Mouse (Mus musculus): ENCODE measurements around the gene Nckap1l. TPM values are rescaled to one million over a fixed set of nuclear protein-coding genes. Genes with fewer than 3 reads are reported as not detected.
A peak's percentile ranks its signal among the peaks of the same experiment; 100 is the strongest.

Gene Nckap1l
- polyA plus RNA-seq, 1 experiment from 2014 or later: 1.7 TPM

- Histone ChIP-seq H3K36me3 (ENCODE audit: control insufficient read depth, insufficient read depth) (no peaks in the 10 kb centered on the region), H3K9ac (ENCODE audit: low read depth, low read length) (peak within 1 kb of the TSS; percentile 34), H3K4me1 (replicated peaks; ENCODE audit: control insufficient read depth, insufficient read depth, low read length) (no peaks in the 10 kb centered on the region), H3K4me3 (ENCODE audit: low read depth, low read length) (peak within 1 kb of the TSS; percentile 48), H3K27ac (ENCODE audit: low read depth, low read length) (no peak within 1 kb of the TSS), H3K4me2 (replicated peaks; ENCODE audit: low read depth) (peak within 1 kb of the TSS; percentile 78), H3K9me3 (ENCODE audit: control insufficient read depth) (no peaks in the 10 kb centered on the region), H3K27me3 (replicated peaks; ENCODE audit: control insufficient read depth, insufficient read depth, low read length) (peaks cover 25% of the 10 kb centered on the region)
- WGBS: under 1% methylated on average over 32 of the region's 36 CpGs
- ATAC-seq: no peak
- TF ChIP-seq CTCF (IDR thresholded peaks at IDR 0.05; ENCODE audit: low read depth): no peak
Measured at GRCm38 (mm10) chr15:103537822-103538213, 84.2 kb downstream of the Nckap1l start, which contains the start of gene Ppp1r1a. Gene Ppp1r1a (minus strand): TSS chr15:103538003.

- Histone ChIP-seq H3K36me3 (ENCODE audit: control insufficient read depth, insufficient read depth) (no peaks in the 10 kb centered on the region), H3K9me3 (ENCODE audit: control insufficient read depth) (no peaks in the 10 kb centered on the region), H3K27ac (ENCODE audit: low read depth, low read length) (no peak overlapping the region), H3K4me1 (replicated peaks; ENCODE audit: control insufficient read depth, insufficient read depth, low read length) (no peaks in the 10 kb centered on the region), H3K9ac (ENCODE audit: low read depth, low read length) (no peak overlapping the region), H3K27me3 (replicated peaks; ENCODE audit: control insufficient read depth, insufficient read depth, low read length) (peaks cover 25% of the 10 kb centered on the region), H3K4me3 (ENCODE audit: low read depth, low read length) (no peak overlapping the region), H3K4me2 (replicated peaks; ENCODE audit: low read depth) (no peak overlapping the region)
- TF ChIP-seq CTCF (IDR thresholded peaks at IDR 0.05; ENCODE audit: low read depth): no peak
- 46% methylated on average over 2 of the region's 2 CpGs for WGBS
- no peak for ATAC-seq
Measured at GRCm38 (mm10) chr15:103539259-103539658, 85.7 kb downstream of the Nckap1l start.

GRCm38 (mm10) chr15:103540646-103541045, 87.1 kb downstream of the Nckap1l start:
- no peaks in the 10 kb centered on the region for H3K36me3 ChIP-seq (ENCODE audit: control insufficient read depth, insufficient read depth)
- no peaks in the 10 kb centered on the region for H3K9me3 ChIP-seq (ENCODE audit: control insufficient read depth)
- H3K9ac ChIP-seq (ENCODE audit: low read depth, low read length): no peak overlapping the region
- H3K4me2 ChIP-seq (replicated peaks; ENCODE audit: low read depth): no peak overlapping the region
- H3K4me3 ChIP-seq (ENCODE audit: low read depth, low read length): no peak overlapping the region
- H3K27me3 ChIP-seq (replicated peaks; ENCODE audit: control insufficient read depth, insufficient read depth, low read length): peaks cover 25% of the 10 kb centered on the region
- 60% methylated on average over 1 of the region's 1 CpGs for WGBS
- no peaks in the 10 kb centered on the region for H3K4me1 ChIP-seq (replicated peaks; ENCODE audit: control insufficient read depth, insufficient read depth, low read length)
- H3K27ac ChIP-seq (ENCODE audit: low read depth, low read length): no peak overlapping the region
- no peak for TF ChIP-seq CTCF (IDR thresholded peaks at IDR 0.05; ENCODE audit: low read depth)
- no peak for ATAC-seq

GRCm38 (mm10) chr15:103542526-103542925, 88.9 kb downstream of the Nckap1l start:
- no peak for TF ChIP-seq CTCF (IDR thresholded peaks at IDR 0.05; ENCODE audit: low read depth)
- no peak overlapping the region for H3K4me3 ChIP-seq (ENCODE audit: low read depth, low read length)
- no peak overlapping the region for H3K27ac ChIP-seq (ENCODE audit: low read depth, low read length)
- H3K4me1 ChIP-seq (replicated peaks; ENCODE audit: control insufficient read depth, insufficient read depth, low read length): no peaks in the 10 kb centered on the region
- H3K36me3 ChIP-seq (ENCODE audit: control insufficient read depth, insufficient read depth): no peaks in the 10 kb centered on the region
- no peak overlapping the region for H3K4me2 ChIP-seq (replicated peaks; ENCODE audit: low read depth)
- no peak for ATAC-seq
- no peak overlapping the region for H3K9ac ChIP-seq (ENCODE audit: low read depth, low read length)
- H3K27me3 ChIP-seq (replicated peaks; ENCODE audit: control insufficient read depth, insufficient read depth, low read length): peaks cover 12% of the 10 kb centered on the region
- H3K9me3 ChIP-seq (ENCODE audit: control insufficient read depth): no peaks in the 10 kb centered on the region

GRCm38 (mm10) chr15:103547983-103548382, 94.4 kb downstream of the Nckap1l start:
- ATAC-seq: no peak
- no peak overlapping the region for H3K4me2 ChIP-seq (replicated peaks; ENCODE audit: low read depth)
- no peaks in the 10 kb centered on the region; the same call in 1 of the 2 replicates for H3K27me3 ChIP-seq (replicated peaks; ENCODE audit: control insufficient read depth, insufficient read depth, low read length)
- no peaks in the 10 kb centered on the region for H3K9me3 ChIP-seq (ENCODE audit: control insufficient read depth)
- no peak overlapping the region for H3K9ac ChIP-seq (ENCODE audit: low read depth, low read length)
- no peak overlapping the region for H3K4me3 ChIP-seq (ENCODE audit: low read depth, low read length)
- H3K27ac ChIP-seq (ENCODE audit: low read depth, low read length): no peak overlapping the region
- H3K36me3 ChIP-seq (ENCODE audit: control insufficient read depth, insufficient read depth): no peaks in the 10 kb centered on the region
- no peaks in the 10 kb centered on the region for H3K4me1 ChIP-seq (replicated peaks; ENCODE audit: control insufficient read depth, insufficient read depth, low read length)
- 72% methylated on average over 3 of the region's 3 CpGs for WGBS
- TF ChIP-seq CTCF (IDR thresholded peaks at IDR 0.05; ENCODE audit: low read depth): peak; percentile 38; the same call in 1 of the 2 replicates

Other genes starting within 250 kb of the Nckap1l start
- gene Cbx5, start 214.0 kb upstream of the Nckap1l start, polyA plus RNA-seq (2015; fragmentation: Nextera tagmentation; extraction: Ambion mirVana): 24.0 TPM in 2 replicates
- gene Hnrnpa1, start 213.4 kb upstream of the Nckap1l start, polyA plus RNA-seq (2015; fragmentation: Nextera tagmentation; extraction: Ambion mirVana): 219 and 224 TPM in 2 replicates
- gene Nfe2, start 195.4 kb upstream of the Nckap1l start, polyA plus RNA-seq (2015; fragmentation: Nextera tagmentation; extraction: Ambion mirVana): 0.82 and 0.90 TPM in 2 replicates
- 248 and 253 TPM in 2 replicates for gene Copz1, start 181.1 kb upstream of the Nckap1l start, polyA plus RNA-seq (2015; fragmentation: Nextera tagmentation; extraction: Ambion mirVana)
- not detected in 2 replicates for gene Gpr84, start 143.2 kb upstream of the Nckap1l start, polyA plus RNA-seq (2015; fragmentation: Nextera tagmentation; extraction: Ambion mirVana)
- gene Zfp385a, start 113.7 kb upstream of the Nckap1l start, polyA plus RNA-seq (2015; fragmentation: Nextera tagmentation; extraction: Ambion mirVana): 2.9 and 3.1 TPM in 2 replicates
- 25.0 and 25.8 TPM in 2 replicates for gene Itga5, start 87.0 kb upstream of the Nckap1l start, polyA plus RNA-seq (2015; fragmentation: Nextera tagmentation; extraction: Ambion mirVana)
- 0.23 TPM in 1 of 2 replicates, not detected in the other for gene Gtsf1, start 23.3 kb upstream of the Nckap1l start, polyA plus RNA-seq (2015; fragmentation: Nextera tagmentation; extraction: Ambion mirVana)
- not detected in 2 replicates for gene Gtsf2, start 5.3 kb upstream of the Nckap1l start, polyA plus RNA-seq (2015; fragmentation: Nextera tagmentation; extraction: Ambion mirVana)
- gene Pde1b, start 49.2 kb downstream of the Nckap1l start, polyA plus RNA-seq (2015; fragmentation: Nextera tagmentation; extraction: Ambion mirVana): 4.0 and 4.5 TPM in 2 replicates
- gene Ppp1r1a, start 84.2 kb downstream of the Nckap1l start, polyA plus RNA-seq (2015; fragmentation: Nextera tagmentation; extraction: Ambion mirVana): 6.1 and 7.8 TPM in 2 replicates
- gene Glycam1, start 111.3 kb downstream of the Nckap1l start, polyA plus RNA-seq (2015; fragmentation: Nextera tagmentation; extraction: Ambion mirVana): 1.1 and 3.8 TPM in 2 replicates

Measured in intestine, postnatal 0 days (tissue).